Mouse (Mus musculus): ENCODE results near the gene D330020A13Rik.

Gene D330020A13Rik

GRCm38 (mm10) chr6:120294056-120294784 lies at the start of gene D330020A13Rik, which contains the start of gene B4galnt3:
D330020A13Rik (plus strand) TSS chr6:120294364.
B4galnt3 (minus strand) TSS chr6:120294559.
- no peak for DNase-seq (ENCODE audit: low spot score)

- DNase-seq (ENCODE audit: low spot score): no peak
These were observed 47.5 kb upstream of the D330020A13Rik start for GRCm38 (mm10) chr6:120246676-120247075.

GRCm38 (mm10) chr6:120249831-120250230 lies 44.3 kb upstream of the D330020A13Rik start:
- DNase-seq (ENCODE audit: low spot score): no peak

GRCm38 (mm10) chr6:120251010-120251409 lies 43.2 kb upstream of the D330020A13Rik start:
- no peak for DNase-seq (ENCODE audit: low spot score)

GRCm38 (mm10) chr6:120252741-120253140 lies 41.4 kb upstream of the D330020A13Rik start:
- DNase-seq (ENCODE audit: low spot score): no peak

GRCm38 (mm10) chr6:120254640-120255039 lies 39.5 kb upstream of the D330020A13Rik start:
- DNase-seq (ENCODE audit: low spot score): no peak

GRCm38 (mm10) chr6:120255144-120255543 lies 39.0 kb upstream of the D330020A13Rik start:
- DNase-seq (ENCODE audit: low spot score): no peak

- DNase-seq (ENCODE audit: low spot score): no peak
These were observed 38.5 kb upstream of the D330020A13Rik start for GRCm38 (mm10) chr6:120255701-120256100.

- DNase-seq (ENCODE audit: low spot score): no peak
These were observed 37.7 kb upstream of the D330020A13Rik start for GRCm38 (mm10) chr6:120256431-120256935.

GRCm38 (mm10) chr6:120259481-120259880 lies 34.7 kb upstream of the D330020A13Rik start:
- no peak for DNase-seq (ENCODE audit: low spot score)

GRCm38 (mm10) chr6:120262886-120263531 lies 31.2 kb upstream of the D330020A13Rik start:
- no peak for DNase-seq (ENCODE audit: low spot score)

GRCm38 (mm10) chr6:120263608-120264007 lies 30.6 kb upstream of the D330020A13Rik start:
- DNase-seq (ENCODE audit: low spot score): no peak

- no peak for DNase-seq (ENCODE audit: low spot score)
These were observed 30.0 kb upstream of the D330020A13Rik start for GRCm38 (mm10) chr6:120264151-120264550.

GRCm38 (mm10) chr6:120274181-120274580 lies 20.0 kb upstream of the D330020A13Rik start:
- DNase-seq (ENCODE audit: low spot score): no peak

GRCm38 (mm10) chr6:120274887-120275286 lies 19.3 kb upstream of the D330020A13Rik start:
- no peak for DNase-seq (ENCODE audit: low spot score)

- no peak for DNase-seq (ENCODE audit: low spot score)
These were observed 18.9 kb upstream of the D330020A13Rik start for GRCm38 (mm10) chr6:120275301-120275700.

- no peak for DNase-seq (ENCODE audit: low spot score)
These were observed 17.2 kb upstream of the D330020A13Rik start for GRCm38 (mm10) chr6:120276874-120277449.

- no peak for DNase-seq (ENCODE audit: low spot score)
These were observed 6.9 kb upstream of the D330020A13Rik start for GRCm38 (mm10) chr6:120287279-120287678.

- no peak for DNase-seq (ENCODE audit: low spot score)
These were observed 5.6 kb upstream of the D330020A13Rik start for GRCm38 (mm10) chr6:120288541-120288940.

- no peak for DNase-seq (ENCODE audit: low spot score)
These were observed 4.7 kb upstream of the D330020A13Rik start for GRCm38 (mm10) chr6:120289430-120289829.

- DNase-seq (ENCODE audit: low spot score): no peak
These were observed 2.7 kb upstream of the D330020A13Rik start for GRCm38 (mm10) chr6:120291396-120292009.

- no peak for DNase-seq (ENCODE audit: low spot score)
These were observed 595 bp downstream of the D330020A13Rik start for GRCm38 (mm10) chr6:120294785-120295133.
